Mouse (Mus musculus) intestine, postnatal 0 days (tissue): ENCODE results near the gene Exd1. TPM values are rescaled to one million over a fixed set of nuclear protein-coding genes. Genes with fewer than 3 reads are reported as not detected.

ENCODE experiments used
- ATAC-seq: fragments of 200-750 bp; cut with Nextera tagmentation; 2 replicates; pipeline ENCODE4 v1.8.0; 2017; ENCODE audit warnings: mild to moderate bottlenecking, moderate TSS enrichment, moderate library complexity
- H3K27ac ChIP-seq: fragments of 300-500 bp; sonication (generic); 2 replicates; pipeline ENCODE4 v1.5.1; 2014; ENCODE audit warnings: mild to moderate bottlenecking, low read depth, low read length, moderate library complexity
- H3K27me3 ChIP-seq: fragments of 300-500 bp; sonication (generic); replicated peaks from 2 replicates; pipeline ENCODE4 v1.6.1; 2014; ENCODE audit warnings: low read length, mixed read lengths; ENCODE audit not compliant: control insufficient read depth, insufficient read depth
- H3K36me3 ChIP-seq: fragments of 300-500 bp; sonication (generic); 2 replicates; pipeline ENCODE4 v1.6.1; 2014; ENCODE audit warnings: mild to moderate bottlenecking, moderate library complexity; ENCODE audit not compliant: control insufficient read depth, insufficient read depth
- H3K4me1 ChIP-seq: fragments of 300-500 bp; sonication (generic); replicated peaks from 2 replicates; pipeline ENCODE4 v1.6.1; 2014; ENCODE audit warnings: antibody characterized with exemption, low read length, mixed read lengths; ENCODE audit not compliant: control insufficient read depth, insufficient read depth
- H3K4me2 ChIP-seq: fragments of 300-500 bp; sonication (generic); replicated peaks from 2 replicates; pipeline ENCODE4 v1.6.1; 2014; ENCODE audit warnings: low read depth, mild to moderate bottlenecking, moderate library complexity
- H3K4me3 ChIP-seq: fragments of 300-500 bp; sonication (generic); 2 replicates; pipeline ENCODE4 v1.5.1; 2014; ENCODE audit warnings: low read depth, low read length
- H3K9ac ChIP-seq: fragments of 300-500 bp; sonication (generic); 2 replicates; pipeline ENCODE4 v1.6.1; 2014; ENCODE audit warnings: mild to moderate bottlenecking, low read depth, low read length
- H3K9me3 ChIP-seq: fragments of 300-500 bp; sonication (generic); 2 replicates; pipeline ENCODE4 v1.6.1; 2016; ENCODE audit warnings: mixed run types; ENCODE audit not compliant: control insufficient read depth
- CTCF ChIP-seq: sonication (generic); IDR thresholded peaks from 2 replicates; pipeline ENCODE4 v1.5.1; 2016; ENCODE audit warnings: low read depth, mild to moderate bottlenecking, control low read depth, antibody characterized with exemption, moderate library complexity
- WGBS: fragments of 180-500 bp; shearing (Covaris S2); extraction: QIAGEN DNeasy Blood & Tissue Kit; methylation state at CpG from one replicate; pipeline ENCODE4 v1.1.7; 2014; 5-methylcytosine and 5-hydroxymethylcytosine counted together
- polyA plus RNA-seq: library from polyadenylated mRNA; unstranded; fragments of >200 nt; fragmentation: Nextera tagmentation; extraction: Ambion mirVana; gene quantifications from 2 replicates; pipeline ENCODE4 v1.2.1, GENCODE M21; 2015

Exd1 gene
- polyA plus RNA-seq, 1 experiment from 2014 or later, result 0.38 TPM

DNA sequence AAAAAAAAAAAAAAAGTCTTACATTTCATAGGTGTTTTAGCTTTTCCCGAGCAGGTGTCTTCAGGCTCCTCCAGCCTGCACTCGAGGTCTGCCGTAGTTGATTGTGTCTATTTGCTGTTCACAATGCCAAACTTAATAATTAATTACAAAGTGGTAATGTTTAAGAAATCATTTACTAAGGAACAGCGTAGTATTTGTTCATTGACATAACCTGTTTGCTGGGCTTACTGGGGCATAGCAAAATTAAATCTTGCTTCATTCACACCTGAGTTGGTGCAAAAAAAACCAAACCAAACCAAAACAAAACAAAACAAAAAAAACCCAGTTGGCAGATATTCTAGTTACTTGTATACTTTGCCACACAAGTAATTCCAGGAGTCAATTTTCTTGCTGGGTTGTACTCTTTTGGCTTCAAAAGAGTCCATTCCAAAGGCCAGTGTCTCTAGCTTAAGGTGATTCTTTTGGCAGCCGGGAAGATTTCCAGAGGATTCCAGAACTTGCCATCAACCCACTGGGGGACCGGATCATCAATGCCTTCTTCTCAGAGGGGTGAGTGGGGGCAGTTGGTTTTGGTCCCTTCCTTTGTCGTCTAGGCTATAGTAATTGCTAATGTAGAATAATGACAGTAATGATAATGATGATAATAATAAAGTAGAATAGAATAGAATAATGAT is 18.9 kb upstream of the Exd1 start:
- 53% methylated on average over 7 of the region's 7 CpGs for WGBS
- no peaks in the 10 kb centered on the region for H3K27me3 ChIP-seq
- H3K9me3 ChIP-seq, result no peaks in the 10 kb centered on the region
- no peak overlapping the region for H3K4me2 ChIP-seq
- H3K4me3 ChIP-seq, result no peak overlapping the region
- no peaks in the 10 kb centered on the region for H3K4me1 ChIP-seq
- peak; percentile 81 for ATAC-seq
- H3K36me3 ChIP-seq, result peaks cover 8% of the 10 kb centered on the region; the same call in 1 of the 2 replicates
- H3K9ac ChIP-seq, result no peak overlapping the region
- TF ChIP-seq CTCF, result no peak
- no peak overlapping the region for H3K27ac ChIP-seq

GRCm38 (mm10) chr2:119565284-119565683 is 17.9 kb upstream of the Exd1 start:
- WGBS, result 84% methylated on average over 4 of the region's 4 CpGs
- H3K27ac ChIP-seq, result no peak overlapping the region
- no peaks in the 10 kb centered on the region for H3K27me3 ChIP-seq
- no peak overlapping the region for H3K4me2 ChIP-seq
- H3K9ac ChIP-seq, result no peak overlapping the region
- peaks cover 10% of the 10 kb centered on the region; the same call in 1 of the 2 replicates for H3K36me3 ChIP-seq
- TF ChIP-seq CTCF, result no peak
- no peak for ATAC-seq
- no peaks in the 10 kb centered on the region for H3K9me3 ChIP-seq
- no peak overlapping the region for H3K4me3 ChIP-seq
- H3K4me1 ChIP-seq, result no peaks in the 10 kb centered on the region

DNA sequence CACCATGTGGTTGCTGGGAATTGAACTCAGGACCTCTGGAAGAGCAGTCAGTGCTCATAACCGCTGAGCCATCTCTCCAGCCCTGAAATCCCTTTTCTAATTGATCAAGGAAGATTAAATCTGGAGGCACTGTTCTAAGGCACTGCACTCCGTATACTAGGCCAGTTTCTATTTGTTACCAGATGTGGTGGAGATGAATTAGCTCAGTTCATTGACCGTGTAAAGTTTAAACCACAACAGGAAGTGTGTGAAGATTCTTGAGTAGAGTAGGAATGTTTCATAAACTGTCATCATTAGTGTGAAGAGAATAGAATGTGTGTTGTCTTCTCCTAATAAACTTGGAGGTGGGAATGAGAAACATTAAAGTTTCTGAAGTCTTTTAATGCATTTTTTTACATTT is 14.4 kb upstream of the Exd1 start:
- Histone ChIP-seq H3K4me3 (no peak overlapping the region), H3K4me1 (0 out of 2 replicates have a peak, but pooled peaks cover 4% of the 10 kb centered on the region), H3K27ac (no peak overlapping the region), H3K9me3 (no peaks in the 10 kb centered on the region), H3K4me2 (no peak overlapping the region), H3K9ac (no peak overlapping the region), H3K36me3 (peaks cover 10% of the 10 kb centered on the region; the same call in 1 of the 2 replicates), H3K27me3 (no peaks in the 10 kb centered on the region)
- no peak for TF ChIP-seq CTCF
- ATAC-seq, result no peak
- 72% methylated on average over 3 of the region's 3 CpGs for WGBS

- no peak for TF ChIP-seq CTCF
- no peak overlapping the region for H3K4me3 ChIP-seq
- WGBS, result 38% methylated on average over 7 of the region's 7 CpGs
- H3K27ac ChIP-seq, result peak overlapping the region; percentile 64
- no peaks in the 10 kb centered on the region for H3K9me3 ChIP-seq
- 0 out of 2 replicates have a peak, but pooled peaks cover 4% of the 10 kb centered on the region for H3K4me1 ChIP-seq
- no peaks in the 10 kb centered on the region for H3K27me3 ChIP-seq
- H3K4me2 ChIP-seq, result peak overlapping the region; percentile 21; the same call in 1 of the 2 replicates
- H3K9ac ChIP-seq, result no peak overlapping the region
- ATAC-seq, result peak; percentile 68
- H3K36me3 ChIP-seq, result peaks cover 10% of the 10 kb centered on the region; the same call in 1 of the 2 replicates
Observed at GRCm38 (mm10) chr2:119558737-119559340, 11.4 kb upstream of the Exd1 start.

DNA sequence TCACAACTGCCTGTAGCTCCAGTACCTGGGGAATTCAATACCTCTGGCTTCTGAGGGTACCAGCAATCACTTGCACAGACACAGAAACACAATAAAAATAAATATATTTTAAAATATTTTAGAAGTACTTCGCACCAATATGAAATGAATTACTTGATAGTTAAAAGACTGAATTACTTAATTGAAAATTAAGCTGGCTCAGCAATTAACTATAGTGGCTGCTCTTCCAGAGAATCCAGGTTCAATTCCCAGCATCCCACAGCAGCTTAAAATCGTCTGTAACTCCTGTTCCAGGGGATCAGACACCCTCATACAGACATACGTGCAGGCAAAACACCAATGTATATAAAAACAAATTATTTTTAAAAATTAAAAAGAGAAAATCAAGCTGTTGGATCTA is 10.6 kb upstream of the Exd1 start:
- no peak overlapping the region for H3K27ac ChIP-seq
- ATAC-seq, result no peak
- no peak overlapping the region for H3K9ac ChIP-seq
- no peaks in the 10 kb centered on the region for H3K27me3 ChIP-seq
- H3K4me3 ChIP-seq, result no peak overlapping the region
- H3K4me2 ChIP-seq, result no peak overlapping the region
- peaks cover 5% of the 10 kb centered on the region; the same call in 1 of the 2 replicates for H3K4me1 ChIP-seq
- no peak for TF ChIP-seq CTCF
- peaks cover 6% of the 10 kb centered on the region; the same call in 1 of the 2 replicates for H3K36me3 ChIP-seq
- no peaks in the 10 kb centered on the region for H3K9me3 ChIP-seq
- WGBS, result 89% methylated on average over 3 of the region's 3 CpGs

DNA sequence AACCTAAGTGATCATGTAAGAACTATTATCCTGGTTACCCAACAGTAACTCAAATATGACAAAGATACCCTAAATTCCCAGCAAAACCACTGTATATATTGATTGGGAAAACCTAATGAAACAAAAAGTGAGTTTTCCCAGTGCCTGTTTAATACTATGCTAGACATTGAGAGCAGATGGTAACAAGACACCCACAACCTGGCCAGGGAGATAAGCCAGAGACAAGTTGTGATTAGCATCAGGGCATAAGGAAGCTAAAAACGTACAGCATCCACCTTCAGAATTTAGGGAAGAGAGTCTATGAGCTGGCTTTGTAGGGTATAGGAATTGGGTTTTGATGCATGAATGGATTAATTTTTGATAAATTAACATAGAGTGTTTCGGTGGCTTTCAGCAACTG is 2.3 kb upstream of the Exd1 start:
- Histone ChIP-seq H3K27ac (no peak overlapping the region), H3K4me1 (peaks cover 3% of the 10 kb centered on the region), H3K4me2 (no peak overlapping the region), H3K27me3 (no peaks in the 10 kb centered on the region), H3K9me3 (no peaks in the 10 kb centered on the region), H3K9ac (no peak overlapping the region), H3K36me3 (no peaks in the 10 kb centered on the region), H3K4me3 (no peak overlapping the region)
- TF ChIP-seq CTCF, result no peak
- no peak for ATAC-seq
- WGBS, result 78% methylated on average over 2 of the region's 2 CpGs
